Mouse (Mus musculus) testis, postnatal 10 days (tissue): ENCODE data around the gene Spryd4.
"Not testable (repeated sequence)": the region's sequence is repeated elsewhere in the genome, so short reads cannot be mapped to it uniquely, and the experiment has no call there.

Experiments used
- DNase-seq: peaks from one replicate; pipeline ENCODE4 v3.0.0; 2021; ENCODE audit warnings: low spot score

Gene Spryd4

DNA sequence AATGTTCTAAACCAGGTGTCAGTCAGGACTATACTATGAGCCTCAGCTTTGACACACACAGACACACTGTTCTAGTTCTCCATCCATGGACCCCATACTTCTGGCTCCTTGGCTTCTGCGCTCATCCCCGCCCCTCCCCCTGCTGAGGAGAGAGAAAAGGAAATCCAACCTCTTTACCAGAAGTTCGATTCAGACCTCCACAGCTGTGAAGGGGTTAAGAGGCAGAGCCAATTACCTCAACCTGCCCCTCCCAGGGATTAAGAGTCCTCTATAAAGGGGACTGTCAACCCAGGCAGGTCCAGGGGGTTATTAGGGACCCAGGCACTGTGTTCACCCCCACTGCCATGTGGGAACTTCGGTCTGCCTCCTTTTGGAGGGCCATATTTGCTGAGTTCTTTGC is 13.9 kb upstream of the Spryd4 start, which contains the start of gene Mip:
Gene Mip, plus strand, starts transcription at position 301 of the 400 bp plus-strand sequence.
- DNase-seq: no peak

DNA sequence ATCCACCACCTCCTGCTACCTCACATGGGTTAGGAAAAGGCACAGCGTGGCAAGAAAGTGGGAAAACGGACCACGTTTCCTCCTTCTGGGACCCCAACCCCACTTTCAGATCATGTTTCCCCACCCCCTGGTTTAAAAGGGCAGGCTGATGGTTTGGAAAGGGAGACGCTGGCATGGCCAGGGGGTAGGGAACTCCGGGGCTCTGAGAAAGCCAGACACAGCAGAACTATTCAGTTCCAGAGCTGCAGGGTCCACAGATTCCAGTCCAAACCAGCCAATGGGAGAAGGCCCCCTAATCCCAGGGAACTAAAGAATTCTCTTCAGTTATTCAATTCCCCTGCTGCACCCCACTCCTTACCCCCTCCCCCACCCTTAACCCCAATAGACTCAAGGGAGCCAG is 13.5 kb upstream of the Spryd4 start:
- no peak for DNase-seq

DNA sequence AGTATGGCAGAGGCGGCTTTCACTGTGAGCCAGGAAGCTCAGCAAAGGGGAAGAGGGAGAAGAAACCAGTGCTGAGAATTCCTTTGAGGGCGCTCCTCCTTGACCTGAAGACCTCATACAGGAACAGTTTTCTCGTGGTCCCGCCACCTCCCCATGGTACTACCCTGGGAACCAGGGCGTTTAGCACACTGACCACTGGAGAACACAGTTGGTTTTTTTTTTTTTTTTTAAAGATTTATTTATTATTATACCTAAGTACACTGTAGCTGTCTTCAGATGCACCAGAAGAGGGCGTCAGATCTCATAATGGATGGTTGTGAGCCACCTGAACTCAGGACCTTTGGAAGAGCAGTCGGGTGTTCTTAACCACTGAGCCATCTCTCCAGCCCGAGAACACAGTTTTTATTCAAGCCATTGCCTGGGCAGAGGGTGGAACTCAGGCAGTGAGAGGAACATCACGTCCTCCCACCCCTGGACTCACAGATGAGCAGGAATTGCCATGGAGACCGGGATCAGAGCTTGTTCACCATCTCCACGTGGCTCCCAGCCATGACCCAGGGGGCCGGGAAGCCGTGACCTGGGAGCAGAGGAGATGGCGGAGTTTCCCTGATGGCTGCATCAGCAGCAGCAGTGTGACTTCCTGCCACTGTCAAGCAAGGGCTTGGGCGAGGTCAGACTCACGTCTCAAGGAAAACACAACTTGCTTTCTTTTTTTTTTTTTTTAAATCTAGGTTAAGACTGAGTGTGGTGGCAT is 10.1 kb upstream of the Spryd4 start:
- DNase-seq: no peak

DNA sequence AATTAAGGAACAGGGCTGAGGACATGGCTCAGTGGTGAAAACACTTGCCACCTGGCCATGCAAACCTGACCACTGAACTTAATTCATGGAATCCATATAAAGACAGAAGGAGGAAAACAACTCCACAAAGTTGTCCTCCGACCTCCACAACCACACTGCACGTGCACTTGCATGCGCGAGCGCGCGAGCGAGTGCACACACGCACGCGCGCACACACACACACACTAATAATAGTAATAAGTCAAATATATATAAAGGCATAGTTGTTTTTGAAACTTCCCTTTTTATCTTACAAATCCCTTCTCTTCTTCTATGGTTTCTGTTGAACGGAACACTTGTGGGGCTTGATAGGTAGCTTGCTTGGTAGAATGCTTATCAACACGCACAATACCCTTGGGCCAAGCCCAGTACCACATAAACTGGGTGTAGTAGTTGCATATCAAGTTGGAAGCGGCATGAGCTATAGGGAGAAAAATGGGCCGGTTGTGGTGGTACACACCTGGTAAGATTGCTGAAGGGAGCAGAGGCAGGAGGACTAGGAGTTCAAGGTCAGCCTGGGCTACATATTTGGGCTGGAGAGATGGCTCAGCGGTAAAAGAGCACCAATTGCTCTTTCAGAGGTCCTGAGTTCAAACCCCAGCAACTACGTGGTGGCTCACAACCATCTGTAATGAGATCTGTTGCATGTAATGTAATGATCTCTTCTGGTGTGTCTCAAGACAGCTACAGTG is 6.9 kb upstream of the Spryd4 start:
- no peak for DNase-seq

DNA sequence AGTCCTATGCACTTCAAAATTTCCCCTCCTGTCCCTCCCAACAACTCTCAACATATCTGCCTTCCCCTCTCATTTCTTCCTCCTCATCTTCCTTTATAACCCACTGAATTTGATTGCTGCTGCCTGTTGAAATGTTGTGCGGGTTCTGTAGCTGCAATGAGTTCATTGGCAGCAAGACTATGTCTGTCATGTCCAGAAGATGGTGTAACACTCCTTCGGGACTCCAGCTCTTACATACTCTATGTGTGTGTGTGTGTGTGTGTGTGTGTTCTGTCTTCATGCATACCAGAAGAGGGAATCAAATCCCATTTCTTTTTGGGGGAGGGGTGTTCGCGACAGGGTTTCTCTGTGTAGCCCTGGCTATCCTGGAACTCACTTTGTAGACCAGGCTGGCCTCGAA is 3.4 kb upstream of the Spryd4 start:
- DNase-seq: no peak

DNA sequence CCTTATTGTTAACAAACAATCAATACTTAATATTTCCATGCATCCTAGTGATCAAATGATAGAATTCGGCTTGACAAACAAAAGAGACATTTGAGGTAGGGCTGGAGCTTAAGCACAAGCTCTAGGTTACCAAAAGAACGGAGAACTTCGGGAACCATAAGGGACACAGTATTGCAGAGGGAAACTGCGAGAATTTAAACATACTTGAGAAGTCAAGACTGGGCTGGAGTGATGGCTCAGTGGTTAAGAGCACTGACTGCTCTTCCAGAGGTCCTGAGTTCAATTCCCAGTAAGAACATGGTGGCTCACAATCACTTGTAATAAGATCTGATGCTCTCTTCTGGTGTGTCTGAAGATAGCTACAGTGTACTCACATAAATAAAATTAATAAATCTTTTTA is 2.5 kb upstream of the Spryd4 start:
- not testable (repeated sequence) for DNase-seq

DNA sequence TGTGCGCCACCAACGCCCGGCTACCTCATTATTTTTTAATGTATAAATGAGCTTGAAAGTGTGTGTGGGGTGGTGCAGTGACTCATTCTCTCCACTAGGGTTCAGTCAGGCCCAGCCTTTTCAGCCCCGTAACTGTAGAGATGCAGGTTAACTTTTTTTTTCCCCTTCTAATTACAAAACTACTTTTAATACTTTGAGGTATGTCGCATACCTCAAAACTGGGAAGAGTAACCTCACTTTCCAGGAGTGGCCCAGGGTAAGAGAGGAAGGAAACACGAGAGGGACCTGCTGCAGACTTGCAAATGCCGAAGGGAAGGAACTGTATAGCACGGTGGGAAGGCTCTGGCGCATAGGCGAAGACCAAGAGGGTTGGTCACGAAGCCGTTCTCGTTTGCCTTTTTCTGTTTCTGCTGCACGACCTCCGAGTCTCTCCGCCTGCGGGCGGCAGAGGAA is 1.3 kb upstream of the Spryd4 start:
- DNase-seq: peak; percentile 67

DNA sequence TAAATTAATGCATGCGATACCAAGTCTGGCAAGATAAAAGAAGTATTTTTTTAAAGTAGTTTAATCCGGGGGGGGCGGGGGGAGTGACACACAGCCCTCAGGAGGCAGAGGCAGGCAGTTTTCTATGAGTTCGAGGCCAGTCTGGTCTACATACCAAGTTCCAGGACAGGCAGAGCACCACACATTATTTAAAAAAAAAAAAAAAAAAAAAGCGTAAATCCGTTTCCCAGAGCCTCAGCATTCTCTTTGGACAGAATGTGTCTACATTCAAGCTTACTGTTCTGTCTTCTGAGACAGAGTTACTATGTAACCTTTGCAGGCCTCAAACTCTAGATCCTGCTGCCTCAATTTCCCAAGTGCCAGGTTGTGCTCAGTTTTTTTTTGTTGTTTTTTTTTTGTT is 541 bp upstream of the Spryd4 start:
- DNase-seq: no peak

DNA sequence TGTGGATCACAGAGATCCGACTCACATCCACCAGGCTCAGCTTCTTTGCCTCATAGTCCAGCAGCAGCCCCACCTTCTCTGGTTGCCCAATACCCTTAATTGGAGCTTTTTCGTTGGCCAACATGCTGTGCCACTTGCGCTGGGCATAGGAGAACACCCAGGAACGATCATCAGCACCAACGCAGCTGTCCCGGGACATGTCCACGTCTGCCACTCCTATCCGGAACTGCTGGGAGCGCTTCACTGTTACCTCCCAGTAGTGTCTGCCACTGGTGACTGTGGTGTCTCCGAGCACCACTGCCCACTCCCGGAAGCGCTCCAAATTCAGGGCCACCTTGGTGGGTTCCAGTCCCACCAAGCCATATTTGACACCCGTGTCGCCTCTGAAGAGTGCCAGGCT is 653 bp downstream of the Spryd4 start:
- no peak for DNase-seq

DNA sequence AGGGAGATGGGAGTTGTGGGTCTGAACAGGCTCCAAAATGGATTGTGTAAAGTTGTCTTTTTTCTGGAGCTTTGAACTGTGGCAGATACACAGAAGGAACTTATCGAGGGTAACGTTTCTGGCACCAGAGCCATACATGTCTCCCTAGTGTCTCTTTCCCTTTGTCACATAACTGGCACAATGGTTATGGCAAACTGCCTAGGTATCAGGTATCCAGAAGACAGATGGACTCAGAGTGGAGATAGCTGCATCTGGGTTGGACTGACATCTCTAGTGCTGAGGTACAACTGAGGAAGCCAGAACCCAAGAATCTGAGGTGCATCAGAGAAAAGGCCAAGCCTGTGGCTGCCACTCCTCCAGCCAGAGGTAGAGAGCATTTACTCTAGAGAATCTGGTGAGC is 1.5 kb downstream of the Spryd4 start:
- DNase-seq: no peak

DNA sequence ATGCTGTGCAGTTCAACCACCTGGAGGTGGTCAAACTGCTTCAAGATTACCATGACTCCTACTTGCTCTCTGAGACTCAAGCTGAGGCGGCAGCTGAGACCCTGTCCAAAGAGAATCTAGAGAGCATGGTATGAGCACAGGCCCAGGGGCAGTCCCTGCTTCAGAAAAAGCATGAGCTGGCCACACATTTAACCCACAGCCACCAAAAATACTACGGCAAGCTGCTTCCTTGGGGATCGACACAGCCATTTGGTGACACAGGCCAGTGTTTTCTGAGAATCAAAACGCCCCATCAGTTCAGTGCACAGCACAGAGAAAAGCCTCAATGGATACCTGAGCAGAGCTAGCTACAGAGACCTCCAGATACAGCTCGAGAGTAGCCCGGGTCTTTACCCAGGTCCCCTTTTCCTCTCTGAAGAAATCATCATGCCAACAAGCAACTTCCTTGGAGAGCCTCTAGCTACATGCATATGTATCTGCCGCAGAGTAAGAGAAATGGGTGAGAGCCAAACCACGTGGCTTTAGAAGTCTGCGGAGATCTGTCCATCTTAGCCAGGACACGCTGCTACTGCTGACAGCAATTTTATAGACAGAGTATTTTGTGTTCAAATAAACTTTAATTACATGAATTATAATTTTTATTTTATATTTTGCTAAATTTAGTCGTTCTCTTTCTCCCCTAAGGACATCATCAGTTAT is 2.1 kb downstream of the Spryd4 start:
- no peak for DNase-seq

DNA sequence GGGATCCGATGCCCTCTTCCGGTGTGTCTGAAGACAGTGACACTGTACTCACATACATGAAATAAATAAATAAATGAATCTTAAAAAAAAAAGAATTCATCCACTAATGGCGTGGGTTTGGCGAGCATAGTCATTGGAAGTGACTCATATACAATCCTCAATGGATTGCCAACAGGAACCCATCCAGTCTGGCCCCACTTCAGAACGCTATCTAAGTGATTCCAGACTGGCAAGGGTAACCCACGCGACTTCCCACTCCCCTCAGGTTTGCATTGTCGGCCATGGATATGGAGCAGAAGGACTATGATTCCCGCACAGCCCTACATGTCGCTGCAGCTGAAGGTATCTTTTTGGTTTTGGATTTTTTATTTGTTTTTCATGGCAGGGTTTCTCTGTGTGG is 3.3 kb downstream of the Spryd4 start:
- DNase-seq: no peak

DNA sequence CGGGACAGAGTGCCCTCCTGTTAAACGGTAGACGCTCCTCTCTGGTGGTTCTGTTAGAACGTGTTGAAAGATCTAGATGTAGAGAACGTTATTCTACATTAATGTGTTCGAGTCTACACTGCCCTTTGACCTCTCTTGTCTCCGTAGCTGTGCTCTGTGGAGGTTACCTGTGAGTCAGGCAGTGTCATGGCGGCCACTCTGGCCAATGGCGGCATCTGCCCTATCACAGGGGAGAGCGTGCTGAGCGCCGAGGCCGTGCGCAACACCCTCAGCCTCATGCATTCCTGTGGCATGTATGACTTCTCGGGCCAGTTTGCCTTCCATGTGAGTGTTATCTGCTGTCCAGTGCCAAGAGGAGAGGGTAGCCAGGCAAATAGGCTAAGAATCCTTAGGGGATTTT is 6.7 kb downstream of the Spryd4 start:
- no peak for DNase-seq

DNA sequence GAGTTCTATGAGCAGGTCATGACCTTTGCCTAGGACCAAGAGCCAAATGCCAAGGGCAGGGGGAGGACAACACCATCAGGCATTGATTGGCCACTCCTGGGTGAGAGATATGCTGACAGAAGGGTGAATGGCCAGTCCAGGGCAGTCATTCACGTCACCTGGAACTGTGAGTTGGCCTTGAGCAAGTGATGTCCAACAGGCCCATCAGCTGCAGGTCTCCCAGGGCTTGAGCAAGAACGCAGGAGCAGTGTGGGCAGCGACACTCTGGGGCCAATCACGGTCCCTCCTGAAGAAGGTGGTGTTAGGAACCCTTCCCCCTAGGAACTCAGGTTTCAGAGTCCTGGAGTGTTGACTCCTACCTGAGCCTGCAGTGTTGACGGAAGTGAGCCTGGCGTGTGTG is 9.8 kb downstream of the Spryd4 start:
- DNase-seq: no peak

DNA sequence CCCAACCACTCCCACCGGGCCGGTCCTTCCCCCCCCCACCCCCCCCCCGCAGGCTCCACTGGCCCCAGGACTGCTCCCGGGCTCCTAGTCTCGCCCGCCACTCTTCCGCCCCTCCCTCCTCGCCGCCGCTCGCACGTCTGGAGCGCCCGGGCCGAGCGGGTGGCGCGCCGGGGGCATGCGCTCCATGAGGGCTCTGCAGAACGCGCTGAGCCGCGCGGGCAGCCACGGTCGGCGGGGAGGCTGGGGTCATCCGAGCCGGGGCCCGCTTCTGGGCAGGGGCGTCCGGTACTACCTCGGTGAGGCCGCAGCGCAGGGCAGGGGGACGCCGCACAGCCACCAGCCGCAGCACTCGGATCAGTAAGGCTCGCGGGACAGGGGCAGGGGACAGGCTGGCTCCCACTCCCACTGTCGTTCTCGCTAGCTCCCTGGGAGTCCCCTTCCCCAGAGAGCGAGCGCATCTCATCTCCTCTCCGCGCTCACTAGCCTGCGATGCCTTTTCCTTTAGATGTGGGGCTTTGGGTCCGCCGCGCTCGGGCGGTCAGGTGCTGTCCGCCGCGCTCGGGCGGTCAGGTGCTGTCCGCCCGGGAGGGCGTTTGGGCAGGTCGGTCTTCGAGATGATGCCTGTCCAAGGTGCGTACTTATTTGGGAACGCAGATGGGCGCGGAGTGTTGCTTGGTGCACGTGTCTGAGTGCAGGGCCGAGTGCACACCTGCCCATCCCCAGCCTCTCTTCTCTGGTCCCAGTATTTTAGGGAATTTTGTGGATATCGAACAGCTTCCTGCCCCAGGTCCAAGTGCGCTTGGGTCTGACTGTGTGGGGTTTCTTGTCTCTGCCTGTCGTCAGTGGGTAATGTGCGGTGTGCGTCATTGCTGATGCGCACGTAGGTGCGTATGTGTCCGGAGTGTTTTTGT is 16.8 kb downstream of the Spryd4 start:
- DNase-seq: no peak

DNA sequence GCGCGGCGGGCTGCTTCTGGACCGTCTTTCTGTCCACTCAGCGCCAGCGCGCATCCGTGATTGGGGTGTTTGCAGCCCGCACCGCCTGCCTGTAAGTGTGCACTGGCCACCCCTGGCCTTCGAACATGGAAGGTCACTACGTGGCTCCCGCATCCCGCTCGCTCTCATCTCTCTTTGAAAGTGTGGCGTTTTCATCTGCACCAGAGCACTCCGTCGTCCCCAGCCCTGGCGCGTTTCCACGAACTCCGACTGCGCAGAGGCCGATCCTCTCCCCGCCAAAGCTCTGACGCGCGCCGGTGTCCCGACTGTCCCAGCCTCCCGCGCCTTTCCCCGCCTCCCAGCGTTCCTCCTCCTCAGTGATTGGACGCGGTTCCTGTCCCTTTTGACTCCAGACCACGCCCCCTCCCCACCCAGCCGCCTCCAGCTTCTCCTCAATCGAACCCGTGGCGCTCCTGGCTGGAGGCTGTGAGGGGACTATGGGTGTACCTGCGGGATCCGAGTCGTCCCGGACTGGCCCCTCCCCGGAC is 17.5 kb downstream of the Spryd4 start, which contains the start of gene Gls2:
Gene Gls2, plus strand, starts transcription at position 434 of the 527 bp plus-strand sequence.
- DNase-seq: peak; percentile 98

DNA sequence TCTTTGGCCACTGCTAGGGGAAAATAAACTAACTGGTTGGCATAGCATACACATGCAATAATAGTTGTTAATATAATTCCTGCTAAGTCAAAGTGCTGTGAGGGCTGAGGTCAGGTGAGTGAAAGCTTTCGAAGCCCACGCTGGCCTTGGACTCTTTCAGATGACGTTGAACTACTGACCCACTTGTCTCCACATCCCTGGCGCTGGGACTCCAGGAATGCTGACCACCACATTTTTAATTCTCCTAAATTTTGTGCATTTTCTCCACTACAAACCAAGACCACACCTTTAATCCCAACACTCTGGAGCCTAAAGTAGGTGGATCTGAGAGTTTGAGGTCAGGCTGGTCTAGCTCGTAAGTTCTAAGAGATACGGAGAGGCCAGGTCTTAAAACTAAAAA is 18.5 kb downstream of the Spryd4 start:
- no peak for DNase-seq

DNA sequence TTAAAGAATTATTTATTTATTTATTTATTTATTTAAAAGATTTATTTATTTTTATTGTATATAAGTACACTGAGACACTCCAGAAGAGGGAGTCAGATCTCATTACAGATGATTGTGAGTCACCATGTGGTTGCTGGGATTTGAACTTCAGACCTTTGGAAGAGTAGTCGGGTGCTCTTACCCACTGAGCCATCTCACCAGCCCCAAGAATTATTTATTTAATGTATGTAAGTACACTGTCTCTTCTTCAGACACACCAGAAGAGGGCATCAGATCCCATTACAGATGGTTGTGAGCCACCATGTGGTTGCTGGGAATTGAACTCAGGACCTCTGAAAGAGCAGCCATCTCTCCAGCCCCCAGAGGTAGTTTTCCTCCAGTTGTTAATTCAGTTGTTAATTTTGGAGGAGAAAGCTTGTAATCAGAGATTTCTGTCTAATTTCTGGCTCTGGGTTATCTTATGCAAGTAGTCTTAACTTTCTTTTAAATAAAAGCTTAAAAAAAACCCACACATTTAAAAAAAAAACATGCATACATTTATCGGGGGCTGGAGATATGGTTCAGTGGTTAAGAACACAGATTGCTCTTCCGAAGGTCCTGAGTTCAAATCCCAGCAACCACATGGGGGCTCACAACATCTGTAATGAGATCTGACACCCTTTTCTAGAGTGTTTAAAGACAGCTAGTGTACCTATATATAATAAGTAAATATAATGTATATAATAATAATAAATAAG is 19.4 kb downstream of the Spryd4 start:
- DNase-seq: not testable (repeated sequence)

DNA sequence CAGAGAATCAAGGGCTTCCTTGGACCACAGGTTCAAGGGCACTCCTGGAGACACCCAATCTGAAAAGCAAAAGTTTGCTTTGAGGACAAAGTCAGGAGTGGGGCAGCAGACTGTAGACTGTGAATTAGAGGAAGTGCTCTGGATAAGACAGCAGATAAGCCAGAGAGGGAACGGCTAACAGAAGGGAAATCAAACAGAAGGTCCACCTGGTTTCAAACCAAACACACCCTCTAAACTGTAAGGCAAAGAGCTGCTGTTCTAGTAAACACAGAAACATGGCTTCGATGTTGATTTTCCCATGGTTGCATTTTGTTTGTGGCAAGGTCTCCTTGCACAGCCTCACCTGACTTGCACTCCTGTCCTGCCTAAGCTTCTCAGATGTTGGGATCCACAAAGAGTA is 20.1 kb downstream of the Spryd4 start:
- DNase-seq: no peak

DNA sequence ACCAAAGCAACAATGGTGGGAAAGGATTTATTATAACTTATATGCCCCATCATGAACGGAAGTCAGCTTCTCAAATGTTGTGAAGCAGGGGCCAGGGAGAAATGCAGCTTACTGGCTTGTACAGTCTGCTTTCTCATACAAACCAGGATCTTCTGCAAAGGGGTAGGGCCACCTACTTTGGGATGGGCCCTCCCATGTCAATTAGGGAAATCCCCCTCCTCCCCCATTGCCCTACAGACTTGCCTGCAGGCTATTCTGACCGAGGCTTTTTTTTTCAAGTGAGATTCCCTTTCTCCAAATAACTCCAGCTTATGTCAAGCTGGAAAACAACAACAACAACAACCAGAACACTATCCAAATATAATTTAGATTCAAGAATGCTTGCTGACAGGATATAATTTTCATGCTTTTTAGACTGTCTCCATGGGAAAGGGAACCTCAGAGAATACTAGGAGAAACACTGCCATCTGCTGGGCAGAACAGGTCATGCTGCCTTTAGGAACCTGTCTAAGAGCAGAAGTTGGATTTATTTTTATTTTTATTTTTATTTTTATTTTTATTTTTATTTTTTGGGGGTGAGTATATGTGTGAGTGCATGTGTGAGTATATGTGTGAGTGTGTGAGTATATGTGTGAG is 23.2 kb downstream of the Spryd4 start:
- peak; percentile 86 for DNase-seq
